Mouse (Mus musculus): Measurements from ENCODE around the gene Tnk2. TPM values are rescaled to one million over a fixed set of nuclear protein-coding genes. Genes with fewer than 3 reads are reported as not detected.

Gene Tnk2
- polyA plus RNA-seq (2015; fragmentation: Nextera tagmentation; extraction: Ambion mirVana), result 10.6 TPM in 2 replicates

GRCm38 (mm10) chr16:32643661-32644061 lies at the start of gene Tnk2:
TSS of gene Tnk2 (plus strand) at chr16:32643874.
- no peaks in the 10 kb centered on the region for H3K36me3 ChIP-seq (ENCODE audit: control insufficient read depth, insufficient read depth, low read length)
- H3K4me1 ChIP-seq (ENCODE audit: control insufficient read depth, insufficient read depth, low read length), result peaks cover 24% of the 10 kb centered on the region
- peak; percentile 90 for ATAC-seq (ENCODE audit: insufficient read depth, low FRiP score)
- H3K27me3 ChIP-seq (ENCODE audit: control insufficient read depth, insufficient read depth, low read length), result no peaks in the 10 kb centered on the region
- peak within 1 kb of the TSS; percentile 93 for H3K9ac ChIP-seq (ENCODE audit: low read length)
- H3K27ac ChIP-seq (ENCODE audit: low read length), result peak within 1 kb of the TSS; percentile 83
- peak within 1 kb of the TSS; percentile 92 for H3K4me2 ChIP-seq (ENCODE audit: low read depth, low read length)
- no peaks in the 10 kb centered on the region for H3K9me3 ChIP-seq (replicated peaks; ENCODE audit: control insufficient read depth, low read length)
- peak within 1 kb of the TSS; percentile 86 for H3K4me3 ChIP-seq (replicated peaks; ENCODE audit: low read length)
- WGBS, result 1% methylated on average over 30 of the region's 40 CpGs

- no peaks in the 10 kb centered on the region for H3K9me3 ChIP-seq (replicated peaks; ENCODE audit: control insufficient read depth, low read length)
- WGBS, result 68% methylated on average over 5 of the region's 5 CpGs
Observed at GRCm38 (mm10) chr16:32593916-32594315, 49.8 kb upstream of the Tnk2 start.

GRCm38 (mm10) chr16:32594701-32595100 lies 49.0 kb upstream of the Tnk2 start:
- no peaks in the 10 kb centered on the region for H3K36me3 ChIP-seq (ENCODE audit: control insufficient read depth, insufficient read depth, low read length)
- H3K4me2 ChIP-seq (ENCODE audit: low read depth, low read length), result no peak overlapping the region
- no peaks in the 10 kb centered on the region for H3K27me3 ChIP-seq (ENCODE audit: control insufficient read depth, insufficient read depth, low read length)
- no peak overlapping the region for H3K4me3 ChIP-seq (replicated peaks; ENCODE audit: low read length)
- no peaks in the 10 kb centered on the region for H3K9me3 ChIP-seq (replicated peaks; ENCODE audit: control insufficient read depth, low read length)
- no peak overlapping the region for H3K27ac ChIP-seq (ENCODE audit: low read length)
- ATAC-seq (ENCODE audit: insufficient read depth, low FRiP score), result no peak
- no peaks in the 10 kb centered on the region for H3K4me1 ChIP-seq (ENCODE audit: control insufficient read depth, insufficient read depth, low read length)
- H3K9ac ChIP-seq (ENCODE audit: low read length), result no peak overlapping the region
- 66% methylated on average over 5 of the region's 5 CpGs for WGBS

More at GRCm38 (mm10) chr16:32593916-32594315, 49.8 kb upstream of the Tnk2 start:
- Histone ChIP-seq H3K4me3 (replicated peaks; ENCODE audit: low read length) (no peak overlapping the region), H3K4me2 (ENCODE audit: low read depth, low read length) (no peak overlapping the region), H3K9ac (ENCODE audit: low read length) (no peak overlapping the region), H3K36me3 (ENCODE audit: control insufficient read depth, insufficient read depth, low read length) (no peaks in the 10 kb centered on the region), H3K4me1 (ENCODE audit: control insufficient read depth, insufficient read depth, low read length) (no peaks in the 10 kb centered on the region), H3K27ac (ENCODE audit: low read length) (no peak overlapping the region), H3K27me3 (ENCODE audit: control insufficient read depth, insufficient read depth, low read length) (no peaks in the 10 kb centered on the region)
- no peak for ATAC-seq (ENCODE audit: insufficient read depth, low FRiP score)

- H3K27ac ChIP-seq (ENCODE audit: low read length), result no peak overlapping the region
- 81% methylated on average over 10 of the region's 10 CpGs for WGBS
- no peaks in the 10 kb centered on the region for H3K9me3 ChIP-seq (replicated peaks; ENCODE audit: control insufficient read depth, low read length)
- no peak overlapping the region for H3K4me3 ChIP-seq (replicated peaks; ENCODE audit: low read length)
- H3K36me3 ChIP-seq (ENCODE audit: control insufficient read depth, insufficient read depth, low read length), result no peaks in the 10 kb centered on the region
- H3K27me3 ChIP-seq (ENCODE audit: control insufficient read depth, insufficient read depth, low read length), result no peaks in the 10 kb centered on the region
- H3K4me2 ChIP-seq (ENCODE audit: low read depth, low read length), result no peak overlapping the region
- no peaks in the 10 kb centered on the region for H3K4me1 ChIP-seq (ENCODE audit: control insufficient read depth, insufficient read depth, low read length)
- no peak overlapping the region for H3K9ac ChIP-seq (ENCODE audit: low read length)
- ATAC-seq (ENCODE audit: insufficient read depth, low FRiP score), result no peak
Observed at GRCm38 (mm10) chr16:32595142-32595855, 48.4 kb upstream of the Tnk2 start.

GRCm38 (mm10) chr16:32597909-32598381 lies 45.7 kb upstream of the Tnk2 start:
- H3K36me3 ChIP-seq (ENCODE audit: control insufficient read depth, insufficient read depth, low read length), result no peaks in the 10 kb centered on the region
- H3K27ac ChIP-seq (ENCODE audit: low read length), result no peak overlapping the region
- H3K27me3 ChIP-seq (ENCODE audit: control insufficient read depth, insufficient read depth, low read length), result no peaks in the 10 kb centered on the region
- H3K9me3 ChIP-seq (replicated peaks; ENCODE audit: control insufficient read depth, low read length), result no peaks in the 10 kb centered on the region
- ATAC-seq (ENCODE audit: insufficient read depth, low FRiP score), result no peak
- no peak overlapping the region for H3K4me2 ChIP-seq (ENCODE audit: low read depth, low read length)
- no peaks in the 10 kb centered on the region for H3K4me1 ChIP-seq (ENCODE audit: control insufficient read depth, insufficient read depth, low read length)
- no peak overlapping the region for H3K9ac ChIP-seq (ENCODE audit: low read length)
- 31% methylated on average over 4 of the region's 4 CpGs for WGBS
- no peak overlapping the region for H3K4me3 ChIP-seq (replicated peaks; ENCODE audit: low read length)

GRCm38 (mm10) chr16:32599151-32599550 lies 44.5 kb upstream of the Tnk2 start:
- Histone ChIP-seq H3K9ac (ENCODE audit: low read length) (no peak overlapping the region), H3K4me3 (replicated peaks; ENCODE audit: low read length) (no peak overlapping the region), H3K27ac (ENCODE audit: low read length) (no peak overlapping the region), H3K4me1 (ENCODE audit: control insufficient read depth, insufficient read depth, low read length) (no peaks in the 10 kb centered on the region), H3K27me3 (ENCODE audit: control insufficient read depth, insufficient read depth, low read length) (no peaks in the 10 kb centered on the region), H3K36me3 (ENCODE audit: control insufficient read depth, insufficient read depth, low read length) (no peaks in the 10 kb centered on the region), H3K9me3 (replicated peaks; ENCODE audit: control insufficient read depth, low read length) (no peaks in the 10 kb centered on the region), H3K4me2 (ENCODE audit: low read depth, low read length) (no peak overlapping the region)
- ATAC-seq (ENCODE audit: insufficient read depth, low FRiP score), result no peak
- 93% methylated on average over 1 of the region's 1 CpGs for WGBS

GRCm38 (mm10) chr16:32602193-32602685 lies 41.4 kb upstream of the Tnk2 start:
- H3K4me3 ChIP-seq (replicated peaks; ENCODE audit: low read length), result no peak overlapping the region
- no peaks in the 10 kb centered on the region for H3K9me3 ChIP-seq (replicated peaks; ENCODE audit: control insufficient read depth, low read length)
- H3K9ac ChIP-seq (ENCODE audit: low read length), result no peak overlapping the region
- 69% methylated on average over 3 of the region's 3 CpGs for WGBS
- no peaks in the 10 kb centered on the region for H3K27me3 ChIP-seq (ENCODE audit: control insufficient read depth, insufficient read depth, low read length)
- H3K4me1 ChIP-seq (ENCODE audit: control insufficient read depth, insufficient read depth, low read length), result no peaks in the 10 kb centered on the region
- H3K36me3 ChIP-seq (ENCODE audit: control insufficient read depth, insufficient read depth, low read length), result no peaks in the 10 kb centered on the region
- no peak overlapping the region for H3K27ac ChIP-seq (ENCODE audit: low read length)
- no peak overlapping the region for H3K4me2 ChIP-seq (ENCODE audit: low read depth, low read length)
- no peak for ATAC-seq (ENCODE audit: insufficient read depth, low FRiP score)

GRCm38 (mm10) chr16:32607562-32608343 lies 35.9 kb upstream of the Tnk2 start:
- Histone ChIP-seq H3K4me3 (replicated peaks; ENCODE audit: low read length) (no peak overlapping the region; the same call in 1 of the 2 replicates), H3K27me3 (ENCODE audit: control insufficient read depth, insufficient read depth, low read length) (no peaks in the 10 kb centered on the region), H3K36me3 (ENCODE audit: control insufficient read depth, insufficient read depth, low read length) (no peaks in the 10 kb centered on the region), H3K9me3 (replicated peaks; ENCODE audit: control insufficient read depth, low read length) (no peaks in the 10 kb centered on the region), H3K4me1 (ENCODE audit: control insufficient read depth, insufficient read depth, low read length) (no peaks in the 10 kb centered on the region; the same call in 1 of the 2 replicates), H3K9ac (ENCODE audit: low read length) (peak overlapping the region; percentile 89; the same call in 1 of the 2 replicates), H3K27ac (ENCODE audit: low read length) (peak overlapping the region; percentile 79), H3K4me2 (ENCODE audit: low read depth, low read length) (peak overlapping the region; percentile 76)
- WGBS, result 50% methylated on average over 7 of the region's 7 CpGs
- no peak for ATAC-seq (ENCODE audit: insufficient read depth, low FRiP score)

- H3K9ac ChIP-seq (ENCODE audit: low read length), result peak overlapping the region; percentile 89
- H3K4me2 ChIP-seq (ENCODE audit: low read depth, low read length), result peak overlapping the region; percentile 76
- no peak for ATAC-seq (ENCODE audit: insufficient read depth, low FRiP score)
Observed at GRCm38 (mm10) chr16:32608344-32608711, 35.3 kb upstream of the Tnk2 start.

More at GRCm38 (mm10) chr16:32608344-32608711, 35.3 kb upstream of the Tnk2 start:
- 6% methylated on average over 8 of the region's 8 CpGs for whole genome bisulfite sequencing
- no peaks in the 10 kb centered on the region for H3K27me3 ChIP-seq (ENCODE audit: control insufficient read depth, insufficient read depth, low read length)
- no peaks in the 10 kb centered on the region for H3K9me3 ChIP-seq (replicated peaks; ENCODE audit: control insufficient read depth, low read length)
- H3K36me3 ChIP-seq (ENCODE audit: control insufficient read depth, insufficient read depth, low read length), result no peaks in the 10 kb centered on the region
- peak overlapping the region; percentile 79 for H3K27ac ChIP-seq (ENCODE audit: low read length)
- H3K4me1 ChIP-seq (ENCODE audit: control insufficient read depth, insufficient read depth, low read length), result no peaks in the 10 kb centered on the region; the same call in 1 of the 2 replicates
- peak overlapping the region; percentile 85 for H3K4me3 ChIP-seq (replicated peaks; ENCODE audit: low read length)
